Mouse (Mus musculus) neural tube, embryonic 14.5 days (tissue): ENCODE data around the gene Snapc3. TPM values are rescaled to one million over a fixed set of nuclear protein-coding genes. Genes with fewer than 3 reads are reported as not detected.

Experiments used
- ATAC-seq: fragments of 200-750 bp; cut with Nextera tagmentation; 2 replicates; pipeline ENCODE4 v1.8.0; 2017; ENCODE audit warnings: low read depth, mild to moderate bottlenecking, moderate TSS enrichment, moderate library complexity
- H3K27ac ChIP-seq: fragments of 300-500 bp; sonication (generic); 2 replicates; pipeline ENCODE4 v1.5.1; 2014; ENCODE audit warnings: low read depth, mild to moderate bottlenecking, control low read depth, low read length, moderate library complexity, mixed read lengths
- H3K27me3 ChIP-seq: fragments of 300-500 bp; sonication (generic); 2 replicates; pipeline ENCODE4 v1.6.1; 2014; ENCODE audit warnings: low read length; ENCODE audit not compliant: control insufficient read depth, insufficient read depth
- H3K36me3 ChIP-seq: fragments of 300-500 bp; sonication (generic); 2 replicates; pipeline ENCODE4 v1.6.1; 2014; ENCODE audit warnings: low read length, mixed read lengths; ENCODE audit not compliant: control insufficient read depth, insufficient read depth
- H3K4me1 ChIP-seq: fragments of 300-500 bp; sonication (generic); 2 replicates; pipeline ENCODE4 v1.6.1; 2014; ENCODE audit warnings: low read length; ENCODE audit not compliant: control insufficient read depth, insufficient read depth
- H3K4me2 ChIP-seq: fragments of 300-500 bp; sonication (generic); 2 replicates; pipeline ENCODE4 v1.6.1; 2014; ENCODE audit warnings: mild to moderate bottlenecking, low read depth, low read length, control low read depth
- H3K4me3 ChIP-seq: fragments of 300-500 bp; sonication (generic); 2 replicates; pipeline ENCODE4 v1.5.1; 2014; ENCODE audit warnings: low read depth, low read length, control low read depth, mixed read lengths
- H3K9ac ChIP-seq: fragments of 300-500 bp; sonication (generic); replicated peaks from 2 replicates; pipeline ENCODE4 v1.6.1; 2014; ENCODE audit warnings: low read depth, mild to moderate bottlenecking, control low read depth, low read length, mixed read lengths
- H3K9me3 ChIP-seq: fragments of 300-500 bp; sonication (generic); 2 replicates; pipeline ENCODE4 v1.6.1; 2016; ENCODE audit warnings: low read length; ENCODE audit not compliant: control insufficient read depth
- WGBS: fragments of 180-500 bp; shearing (Covaris S2); extraction: QIAGEN DNeasy Blood & Tissue Kit; methylation state at CpG from one replicate; pipeline ENCODE4 v1.1.7; 2014; 5-methylcytosine and 5-hydroxymethylcytosine counted together
- polyA plus RNA-seq: library from polyadenylated mRNA; unstranded; fragments of >200 nt; fragmentation: Nextera tagmentation; extraction: Ambion mirVana; gene quantifications from 2 replicates; pipeline ENCODE4 v1.2.1, GENCODE M21; 2014

The Snapc3 gene
- 68.6 and 68.9 TPM in 2 replicates for polyA plus RNA-seq

DNA sequence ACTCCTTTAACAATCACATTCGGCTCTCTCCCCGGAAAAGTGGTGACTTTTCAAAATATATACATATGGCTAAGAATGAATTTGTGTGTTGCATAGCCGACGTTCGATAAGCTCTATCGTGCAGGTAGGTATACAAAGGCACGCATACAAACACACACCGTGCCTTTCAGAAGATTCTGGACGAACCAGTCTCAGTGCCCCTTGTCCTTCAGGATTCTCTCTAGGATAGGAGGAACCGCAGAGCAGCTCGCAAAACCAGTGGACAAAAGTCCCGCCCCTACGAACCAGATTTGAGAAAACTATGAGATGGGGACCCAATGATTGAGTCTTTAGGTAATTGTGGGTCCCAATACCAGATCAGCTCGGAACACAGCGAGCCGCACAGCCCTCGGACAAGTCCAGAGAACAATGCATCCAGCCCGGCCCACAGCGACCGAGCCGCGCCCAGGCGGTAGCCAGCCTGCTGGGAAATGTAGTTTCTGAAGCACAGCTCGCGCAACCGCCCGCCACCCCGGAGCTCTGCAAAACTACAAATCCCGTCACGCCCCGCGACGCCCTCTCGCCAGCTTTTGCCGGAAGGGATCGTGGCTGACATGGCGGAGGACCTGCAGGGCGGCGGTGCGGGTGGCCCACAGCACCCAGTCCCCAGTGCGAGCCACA lies at the start of gene Snapc3:
Snapc3 (plus strand) TSS at position 565 of the 660 bp plus-strand sequence.
- Histone ChIP-seq H3K4me2 (peak within 1 kb of the TSS; percentile 72), H3K9ac (peak within 1 kb of the TSS; percentile 88), H3K4me3 (peak within 1 kb of the TSS; percentile 75), H3K36me3 (no peaks in the 10 kb centered on the region), H3K27me3 (0 out of 2 replicates have a peak, but pooled peaks cover 2% of the 10 kb centered on the region), H3K27ac (peak within 1 kb of the TSS; percentile 92), H3K4me1 (peaks cover 15% of the 10 kb centered on the region), H3K9me3 (no peaks in the 10 kb centered on the region)
- peak; percentile 99 for ATAC-seq
- WGBS: 2% methylated on average over 41 of the region's 41 CpGs

DNA sequence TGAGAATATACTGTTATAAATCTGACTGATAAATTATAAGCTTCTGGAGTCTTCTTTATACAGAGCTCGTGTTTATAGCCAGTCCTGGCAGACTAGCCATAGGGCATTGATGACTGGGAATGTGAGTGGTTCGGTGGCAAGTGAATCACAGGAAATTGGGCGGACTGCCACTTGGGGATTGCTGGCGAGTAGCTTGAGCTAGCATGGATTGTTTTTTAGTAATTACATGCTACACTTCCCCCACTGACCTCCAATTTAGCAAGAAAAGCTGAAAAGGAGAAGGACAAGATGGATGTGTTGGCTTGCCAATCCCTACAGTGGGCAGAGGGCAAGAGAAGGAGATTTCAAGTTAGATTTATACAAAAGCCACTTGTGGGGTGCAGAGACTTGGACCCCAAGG lies 44.1 kb upstream of the Snapc3 start:
- no peaks in the 10 kb centered on the region for H3K36me3 ChIP-seq
- ATAC-seq: no peak
- no peak overlapping the region for H3K4me3 ChIP-seq
- H3K27me3 ChIP-seq: no peaks in the 10 kb centered on the region
- no peaks in the 10 kb centered on the region for H3K4me1 ChIP-seq
- no peak overlapping the region for H3K9ac ChIP-seq
- no peak overlapping the region for H3K27ac ChIP-seq
- H3K9me3 ChIP-seq: no peaks in the 10 kb centered on the region
- no peak overlapping the region for H3K4me2 ChIP-seq
- 60% methylated on average over 4 of the region's 4 CpGs for WGBS

DNA sequence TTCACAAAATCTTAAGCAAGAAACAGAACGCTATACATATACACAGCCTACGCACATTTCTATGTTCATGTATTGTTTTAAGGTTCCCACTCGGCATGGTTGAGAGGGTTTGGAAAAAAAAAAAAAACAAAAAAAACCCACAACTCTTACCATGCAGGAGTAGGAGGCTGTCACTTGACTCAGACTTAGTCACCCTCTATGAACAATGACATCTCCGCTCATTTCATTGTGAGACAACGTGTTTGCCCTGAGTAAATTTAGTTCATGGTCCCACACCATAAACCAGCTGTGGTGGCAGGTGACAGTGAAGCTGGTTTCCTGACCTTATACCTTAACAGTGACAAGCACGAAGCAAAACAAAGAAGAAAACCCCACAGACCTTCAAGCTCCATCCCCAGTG lies 41.9 kb upstream of the Snapc3 start:
- Histone ChIP-seq H3K9me3 (no peaks in the 10 kb centered on the region), H3K4me1 (no peaks in the 10 kb centered on the region), H3K36me3 (no peaks in the 10 kb centered on the region), H3K4me3 (no peak overlapping the region), H3K27me3 (no peaks in the 10 kb centered on the region), H3K9ac (no peak overlapping the region), H3K4me2 (no peak overlapping the region), H3K27ac (no peak overlapping the region)
- no peak for ATAC-seq
- WGBS: 88% methylated on average over 6 of the region's 6 CpGs

DNA sequence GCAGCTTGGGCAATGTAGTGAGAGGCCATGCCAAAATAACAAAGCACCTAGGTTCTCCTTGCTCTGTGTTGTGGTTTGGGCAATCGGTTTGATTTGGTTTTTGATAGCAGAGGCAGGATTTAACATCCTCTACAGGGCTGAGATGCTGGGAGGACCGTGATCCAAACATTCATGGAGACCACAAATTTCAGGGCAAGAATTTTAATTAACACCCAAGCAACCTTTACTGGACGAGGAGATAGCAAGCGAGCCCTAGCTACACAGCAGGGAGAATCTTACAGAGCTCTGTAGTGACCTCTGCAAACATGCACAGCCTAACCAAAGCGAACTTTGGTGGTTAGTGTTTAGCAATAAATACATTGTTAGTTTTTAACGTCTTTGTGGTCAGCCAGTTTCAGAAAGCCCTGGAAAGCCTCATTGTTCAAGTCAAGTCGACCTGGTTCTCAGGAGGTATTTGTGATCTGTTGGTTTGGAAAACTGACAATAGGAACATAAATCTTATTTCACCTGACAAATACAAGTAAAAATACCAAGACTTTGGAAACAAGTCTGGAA lies 41.0 kb upstream of the Snapc3 start:
- WGBS: 66% methylated on average over 7 of the region's 7 CpGs
- H3K4me1 ChIP-seq: no peaks in the 10 kb centered on the region

DNA sequence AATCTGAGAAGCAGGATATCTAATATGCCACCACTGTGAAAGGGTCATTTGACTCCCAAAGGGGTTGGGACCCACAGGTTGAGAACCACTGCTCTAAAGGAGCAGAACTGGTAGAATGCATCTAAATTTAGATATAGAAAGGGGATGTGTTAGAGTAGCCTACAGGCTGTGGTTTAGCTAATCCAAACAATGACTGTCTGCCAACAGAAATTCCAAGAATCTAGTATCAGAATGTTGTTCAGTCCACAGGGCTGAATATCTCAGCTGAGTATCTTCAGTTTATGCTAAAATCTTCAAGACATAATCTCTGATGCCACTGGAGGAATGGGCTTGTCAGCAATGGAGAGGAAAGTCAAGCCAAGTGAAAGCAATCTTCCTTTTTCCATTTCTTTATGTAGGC lies 38.5 kb upstream of the Snapc3 start:
- no peak for ATAC-seq
- H3K4me3 ChIP-seq: no peak overlapping the region
- no peak overlapping the region for H3K4me2 ChIP-seq
- no peak overlapping the region for H3K9ac ChIP-seq
- no peaks in the 10 kb centered on the region for H3K9me3 ChIP-seq
- no peaks in the 10 kb centered on the region for H3K27me3 ChIP-seq
- H3K36me3 ChIP-seq: no peaks in the 10 kb centered on the region
- H3K4me1 ChIP-seq: no peaks in the 10 kb centered on the region
- H3K27ac ChIP-seq: no peak overlapping the region

More for the DNA sequence above, 41.0 kb upstream of the Snapc3 start:
- no peak overlapping the region for H3K27ac ChIP-seq
- no peak for ATAC-seq
- no peaks in the 10 kb centered on the region for H3K9me3 ChIP-seq
- no peak overlapping the region for H3K4me3 ChIP-seq
- no peak overlapping the region for H3K9ac ChIP-seq
- no peak overlapping the region for H3K4me2 ChIP-seq
- no peaks in the 10 kb centered on the region for H3K36me3 ChIP-seq
- H3K27me3 ChIP-seq: no peaks in the 10 kb centered on the region

DNA sequence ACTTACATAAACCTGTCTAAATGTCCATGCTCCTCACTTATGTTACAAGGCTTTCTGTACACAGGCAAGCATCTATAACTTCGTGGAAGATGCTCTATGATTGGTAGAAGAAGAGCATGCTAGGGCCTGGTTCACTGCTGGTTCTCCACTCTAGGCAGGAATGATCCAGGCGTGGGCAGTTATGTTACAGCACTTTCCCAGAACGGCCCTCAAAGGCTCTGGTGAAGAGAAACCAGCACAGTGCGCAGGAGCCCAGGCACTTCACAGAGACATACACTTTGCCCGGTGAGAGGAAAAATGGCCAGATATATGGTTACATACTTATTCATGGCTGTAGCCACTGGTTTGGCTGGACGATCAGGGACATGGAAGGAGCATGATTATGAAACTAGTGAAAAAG lies 37.8 kb upstream of the Snapc3 start:
- H3K9ac ChIP-seq: no peak overlapping the region
- no peak overlapping the region for H3K27ac ChIP-seq
- no peaks in the 10 kb centered on the region for H3K9me3 ChIP-seq
- no peaks in the 10 kb centered on the region for H3K4me1 ChIP-seq
- WGBS: 86% methylated on average over 6 of the region's 6 CpGs
- H3K4me3 ChIP-seq: no peak overlapping the region
- no peaks in the 10 kb centered on the region for H3K36me3 ChIP-seq
- no peak for ATAC-seq
- no peak overlapping the region for H3K4me2 ChIP-seq
- no peaks in the 10 kb centered on the region for H3K27me3 ChIP-seq

DNA sequence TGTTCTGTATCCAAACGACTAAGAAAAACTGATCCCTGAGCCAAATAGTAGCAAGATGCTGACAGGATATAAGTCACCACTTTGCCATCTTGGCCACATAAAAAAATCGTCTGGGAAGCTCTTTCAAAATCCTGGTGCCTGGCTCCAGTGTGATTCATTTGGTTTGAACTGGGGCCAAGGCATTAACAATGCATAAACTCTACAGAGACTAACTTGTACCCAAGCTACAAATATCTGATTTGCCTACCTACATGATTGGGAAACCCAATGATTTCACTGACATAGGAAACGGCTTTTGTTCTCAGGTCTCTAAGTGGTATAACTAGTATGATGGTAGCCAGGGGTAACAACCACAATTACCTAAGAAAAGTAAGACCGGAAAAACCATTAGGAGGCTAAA lies 37.3 kb upstream of the Snapc3 start:
- WGBS: 84% methylated on average over 4 of the region's 4 CpGs
- no peak overlapping the region for H3K27ac ChIP-seq
- H3K4me3 ChIP-seq: no peak overlapping the region
- no peak overlapping the region for H3K9ac ChIP-seq
- H3K27me3 ChIP-seq: no peaks in the 10 kb centered on the region
- no peak for ATAC-seq
- H3K4me2 ChIP-seq: no peak overlapping the region
- no peaks in the 10 kb centered on the region for H3K36me3 ChIP-seq
- no peaks in the 10 kb centered on the region for H3K4me1 ChIP-seq
- H3K9me3 ChIP-seq: no peaks in the 10 kb centered on the region

DNA sequence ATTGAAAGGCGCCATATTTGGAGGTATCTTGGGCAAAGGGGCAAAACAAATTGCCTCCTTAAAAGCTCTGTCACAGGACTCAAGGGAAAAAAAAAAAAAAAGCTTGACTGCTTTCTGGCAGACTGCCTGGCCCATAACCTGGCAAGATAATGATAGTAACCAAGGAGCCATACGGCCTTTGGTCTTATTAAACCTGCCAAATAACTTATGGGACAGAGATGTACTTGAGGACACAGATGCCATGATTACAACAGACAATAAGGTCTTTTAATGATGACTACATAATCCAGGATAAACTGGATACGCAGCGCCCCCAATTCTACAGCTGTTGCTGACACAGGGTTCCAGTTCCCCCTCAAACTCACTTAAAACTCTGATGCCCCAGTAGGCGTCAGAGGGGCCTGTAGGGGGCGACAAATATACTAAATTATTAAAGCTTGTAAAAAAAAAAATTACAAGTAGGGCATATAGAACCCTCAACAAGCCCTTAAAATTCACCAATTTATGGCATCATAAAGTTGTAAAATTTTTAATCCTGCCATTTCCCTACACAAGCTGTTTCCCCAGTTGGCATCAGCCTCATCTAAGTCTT lies 33.5 kb upstream of the Snapc3 start:
- no peak; the same call in 1 of the 2 replicates for ATAC-seq
- Histone ChIP-seq H3K27ac (no peak overlapping the region), H3K4me2 (no peak overlapping the region), H3K27me3 (no peaks in the 10 kb centered on the region), H3K9me3 (no peaks in the 10 kb centered on the region), H3K36me3 (no peaks in the 10 kb centered on the region), H3K9ac (no peak overlapping the region), H3K4me1 (no peaks in the 10 kb centered on the region), H3K4me3 (no peak overlapping the region)
- 52% methylated on average over 6 of the region's 6 CpGs for WGBS

DNA sequence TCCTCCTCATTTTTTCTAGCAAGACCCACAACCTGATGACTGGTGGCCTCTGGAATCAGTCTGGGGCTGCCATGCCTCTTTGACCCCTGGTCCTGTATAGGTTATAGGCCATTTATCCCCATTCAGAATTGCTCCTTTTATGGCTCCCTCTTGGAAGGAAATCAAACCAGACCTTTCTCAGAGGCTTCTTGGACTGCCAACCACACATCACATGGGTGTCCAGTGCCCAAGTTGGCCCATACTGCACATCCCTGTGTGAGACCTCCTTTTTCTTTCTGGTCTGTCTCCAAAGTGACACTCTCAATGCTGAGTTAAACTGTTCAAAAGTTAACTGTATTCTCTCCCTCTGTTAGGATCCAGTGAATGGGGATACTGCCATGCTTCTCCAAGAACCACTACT lies 32.4 kb upstream of the Snapc3 start:
- Histone ChIP-seq H3K9me3 (no peaks in the 10 kb centered on the region), H3K36me3 (no peaks in the 10 kb centered on the region), H3K4me2 (no peak overlapping the region), H3K27ac (no peak overlapping the region), H3K4me3 (no peak overlapping the region), H3K27me3 (no peaks in the 10 kb centered on the region), H3K9ac (no peak overlapping the region), H3K4me1 (no peaks in the 10 kb centered on the region)
- no peak for ATAC-seq
